In genomic region chr15:84171166-84171565, GRCm38 (mm10) we compare ENCODE assay signal across 26 mouse cellular contexts. TPM values are rescaled to one million over a fixed set of nuclear protein-coding genes. Genes with fewer than 3 reads are reported as not detected.
"Had no signal": no experiment of that assay in that cellular context is flagged by ENCODE, and none has a peak within 500 bp of the region (broad histone marks: within the 10 kb centered on the region; RNA-seq: fewer than 3 reads in every experiment).

No protein-coding gene starts in this region.

- DNase-seq: lung, adult 2 months; lung, postnatal 14 days; lung, postnatal 36 days; midbrain, embryonic 14.5 days; retina, postnatal 1 day; right cerebral cortex, adult 18-20 months; right cerebral cortex, postnatal 25 days; right cerebral cortex, postnatal 4 days; spleen, adult 18-20 months; thymus, adult 18-20 months; thymus, postnatal 14 days; thymus, postnatal 36 days had no signal

- H3K27me3 ChIP-seq: neural tube, embryonic 15.5 days had no signal

- H3K9ac ChIP-seq: lung, embryonic 15.5 days; neural tube, embryonic 13.5 days; neural tube, embryonic 15.5 days had no signal

- H3K36me3 ChIP-seq: lung, embryonic 15.5 days; neural tube, embryonic 13.5 days had no signal

- H3K4me3 ChIP-seq: lung, embryonic 15.5 days; megakaryocyte, embryonic 14.5 days; myocyte; neural tube, embryonic 13.5 days; neural tube, embryonic 15.5 days had no signal

- ATAC-seq: lung, postnatal 0 days; midbrain, embryonic 16.5 days had no signal

- H3K4me2 ChIP-seq: lung, embryonic 15.5 days; midbrain, embryonic 11.5 days; neural tube, embryonic 13.5 days; neural tube, embryonic 15.5 days had no signal

- H3K27ac ChIP-seq: lung, embryonic 15.5 days; macrophage; neural tube, embryonic 13.5 days; neural tube, embryonic 15.5 days had no signal

- H3K9me3 ChIP-seq: lung, embryonic 15.5 days; megakaryocyte, embryonic 14.5 days; neural tube, embryonic 13.5 days; neural tube, embryonic 15.5 days had no signal

RNA-seq across cellular contexts. Expression of gene Pnpla3, which starts 3.5 kb away (rescaled TPM):
- total RNA-seq: megakaryocyte progenitor cell, adult 5-6 weeks had no signal
- polyA plus RNA-seq: macrophage had no signal

RNA-seq across cellular contexts. Expression of gene Pnpla5, which starts 48.2 kb away (rescaled TPM):
- total RNA-seq: megakaryocyte progenitor cell, adult 5-6 weeks had no signal
- polyA plus RNA-seq: lung, embryonic 15.5 days; lung, postnatal 0 days; macrophage; midbrain, embryonic 14.5 days; midbrain, embryonic 16.5 days; myocyte; neural tube, embryonic 11.5 days; neural tube, embryonic 13.5 days; neural tube, embryonic 15.5 days; small intestine, adult 2 months; stomach, embryonic 14.5 days; stomach, embryonic 16.5 days had no signal
